Mouse (Mus musculus): ENCODE measurements around the gene Esyt1.

GRCm38 (mm10) chr10:128502341-128502740 lies 23.3 kb downstream of the Esyt1 start:
- TF ChIP-seq GABPA (IDR thresholded peaks at IDR 0.05; ENCODE audit: insufficient replicate concordance, low read depth, low read length) (no peak), POLR2A (IDR thresholded peaks at IDR 0.05; ENCODE audit: low read depth, low read length) (no peak), MEF2A (IDR thresholded peaks at IDR 0.05; ENCODE audit: borderline replicate concordance, low read depth, low read length) (no peak), CTCF (conservative IDR thresholded peaks at IDR 0.05 in 1 of 2, IDR thresholded peaks at IDR 0.05 in 1 of 2; ENCODE audit: low read depth in 2 of 2, low read length in 2 of 2) (no peak), MYC (IDR thresholded peaks at IDR 0.05; ENCODE audit: low read depth, low read length) (no peak), EP300 (IDR thresholded peaks at IDR 0.05; ENCODE audit: low read length) (no peak), POLR2AphosphoS2 (IDR thresholded peaks at IDR 0.05; ENCODE audit: low read depth, low read length) (no peak)

Data from CH12.LX (cell line).